Mouse (Mus musculus) hindbrain, embryonic 12.5 days (tissue): ENCODE results near the gene Mthfd1. TPM values are rescaled to one million over a fixed set of nuclear protein-coding genes. Genes with fewer than 3 reads are reported as not detected.

Source experiments
- ATAC-seq: fragments of 200-750 bp; cut with Nextera tagmentation; 2 replicates; pipeline ENCODE4 v1.8.0; 2017; ENCODE audit warnings: moderate TSS enrichment; ENCODE audit not compliant: low FRiP score
- H3K27ac ChIP-seq: fragments of 300-500 bp; sonication (generic); 2 replicates; pipeline ENCODE4 v1.5.1; 2016; ENCODE audit warnings: mild to moderate bottlenecking
- H3K27me3 ChIP-seq: fragments of 300-500 bp; sonication (generic); 2 replicates; pipeline ENCODE4 v1.6.1; 2016; ENCODE audit warnings: mild to moderate bottlenecking
- H3K36me3 ChIP-seq: fragments of 300-500 bp; sonication (generic); 2 replicates; pipeline ENCODE4 v1.6.1; 2016; ENCODE audit warnings: mild to moderate bottlenecking
- H3K4me1 ChIP-seq: fragments of 300-500 bp; sonication (generic); 2 replicates; pipeline ENCODE4 v1.6.1; 2016
- H3K4me2 ChIP-seq: fragments of 300-500 bp; sonication (generic); replicated peaks from 2 replicates; pipeline ENCODE4 v1.6.1; 2016; ENCODE audit warnings: mild to moderate bottlenecking
- H3K4me3 ChIP-seq: fragments of 300-500 bp; sonication (generic); 2 replicates; pipeline ENCODE4 v1.5.1; 2016; ENCODE audit warnings: mild to moderate bottlenecking
- H3K9ac ChIP-seq: fragments of 300-500 bp; sonication (generic); 2 replicates; pipeline ENCODE4 v1.6.1; 2016; ENCODE audit warnings: mild to moderate bottlenecking, moderate library complexity
- H3K9me3 ChIP-seq: fragments of 300-500 bp; sonication (generic); replicated peaks from 2 replicates; pipeline ENCODE4 v1.6.1; 2016; ENCODE audit warnings: mild to moderate bottlenecking
- WGBS: fragments of 180-500 bp; shearing (Covaris S2); methylation state at CpG from one replicate; pipeline ENCODE4 v1.1.7; 2016; 5-methylcytosine and 5-hydroxymethylcytosine counted together
- polyA plus RNA-seq: library from polyadenylated mRNA; unstranded; fragments of >200 nt; fragmentation: Nextera tagmentation; extraction: Ambion mirVana; gene quantifications from 2 replicates; pipeline ENCODE4 v1.2.1, GENCODE M21; 2016

The Mthfd1 gene
- polyA plus RNA-seq, 1 experiment from 2014 or later = 46.3 TPM

GRCm38 (mm10) chr12:76288494-76288893 lies 33.4 kb downstream of the Mthfd1 start:
- H3K36me3 ChIP-seq = peaks cover 21% of the 10 kb centered on the region
- no peaks in the 10 kb centered on the region for H3K9me3 ChIP-seq
- no peak overlapping the region for H3K4me3 ChIP-seq
- peak; percentile 35; the same call in 1 of the 2 replicates for ATAC-seq
- WGBS = 46% methylated on average over 5 of the region's 5 CpGs
- H3K9ac ChIP-seq = no peak overlapping the region
- no peak overlapping the region for H3K27ac ChIP-seq
- peaks cover 12% of the 10 kb centered on the region for H3K4me1 ChIP-seq
- H3K27me3 ChIP-seq = no peaks in the 10 kb centered on the region
- no peak overlapping the region for H3K4me2 ChIP-seq

GRCm38 (mm10) chr12:76289428-76289827 lies 34.3 kb downstream of the Mthfd1 start:
- no peaks in the 10 kb centered on the region for H3K27me3 ChIP-seq
- H3K4me2 ChIP-seq = no peak overlapping the region
- H3K9me3 ChIP-seq = no peaks in the 10 kb centered on the region
- no peak for ATAC-seq
- no peak overlapping the region for H3K4me3 ChIP-seq
- WGBS = 94% methylated on average over 12 of the region's 12 CpGs
- H3K36me3 ChIP-seq = peaks cover 26% of the 10 kb centered on the region
- peaks cover 12% of the 10 kb centered on the region for H3K4me1 ChIP-seq
- H3K9ac ChIP-seq = no peak overlapping the region
- H3K27ac ChIP-seq = no peak overlapping the region

- 100% methylated on average over 2 of the region's 2 CpGs for WGBS
- Histone ChIP-seq H3K4me2 (no peak overlapping the region), H3K27me3 (no peaks in the 10 kb centered on the region), H3K9me3 (no peaks in the 10 kb centered on the region), H3K36me3 (peaks cover 26% of the 10 kb centered on the region), H3K27ac (no peak overlapping the region), H3K4me3 (no peak overlapping the region), H3K9ac (no peak overlapping the region), H3K4me1 (peaks cover 12% of the 10 kb centered on the region)
- ATAC-seq = no peak
Observed at GRCm38 (mm10) chr12:76290271-76290670, 35.2 kb downstream of the Mthfd1 start.

- Histone ChIP-seq H3K4me2 (no peak overlapping the region), H3K27ac (no peak overlapping the region), H3K4me3 (no peak overlapping the region), H3K9ac (no peak overlapping the region), H3K27me3 (no peaks in the 10 kb centered on the region), H3K36me3 (peaks cover 37% of the 10 kb centered on the region), H3K4me1 (peaks cover 6% of the 10 kb centered on the region), H3K9me3 (no peaks in the 10 kb centered on the region)
- ATAC-seq = no peak
- 67% methylated on average over 7 of the region's 7 CpGs for WGBS
Observed at GRCm38 (mm10) chr12:76293192-76293591, 38.1 kb downstream of the Mthfd1 start.

GRCm38 (mm10) chr12:76297830-76298229 lies 42.7 kb downstream of the Mthfd1 start:
- H3K4me2 ChIP-seq = no peak overlapping the region
- H3K36me3 ChIP-seq = peaks cover 29% of the 10 kb centered on the region
- no peaks in the 10 kb centered on the region for H3K9me3 ChIP-seq
- H3K9ac ChIP-seq = no peak overlapping the region
- H3K27ac ChIP-seq = no peak overlapping the region
- H3K4me1 ChIP-seq = no peaks in the 10 kb centered on the region
- H3K4me3 ChIP-seq = no peak overlapping the region
- ATAC-seq = no peak
- H3K27me3 ChIP-seq = no peaks in the 10 kb centered on the region
- WGBS = 85% methylated on average over 5 of the region's 5 CpGs

GRCm38 (mm10) chr12:76299361-76299906 lies 44.3 kb downstream of the Mthfd1 start:
- H3K4me2 ChIP-seq = no peak overlapping the region
- no peaks in the 10 kb centered on the region for H3K27me3 ChIP-seq
- H3K36me3 ChIP-seq = peaks cover 24% of the 10 kb centered on the region
- H3K4me1 ChIP-seq = no peaks in the 10 kb centered on the region
- H3K9ac ChIP-seq = no peak overlapping the region
- no peak for ATAC-seq
- no peak overlapping the region for H3K4me3 ChIP-seq
- no peak overlapping the region for H3K27ac ChIP-seq
- no peaks in the 10 kb centered on the region for H3K9me3 ChIP-seq
- WGBS = 95% methylated on average over 9 of the region's 9 CpGs

- Histone ChIP-seq H3K27ac (no peak overlapping the region), H3K9me3 (no peaks in the 10 kb centered on the region), H3K4me3 (no peak overlapping the region), H3K27me3 (no peaks in the 10 kb centered on the region), H3K4me1 (no peaks in the 10 kb centered on the region), H3K36me3 (peaks cover 26% of the 10 kb centered on the region), H3K9ac (no peak overlapping the region), H3K4me2 (no peak overlapping the region)
- 92% methylated on average over 10 of the region's 10 CpGs for WGBS
- no peak for ATAC-seq
Observed at GRCm38 (mm10) chr12:76300367-76300766, 45.3 kb downstream of the Mthfd1 start.

GRCm38 (mm10) chr12:76303474-76303873 lies 48.4 kb downstream of the Mthfd1 start:
- Histone ChIP-seq H3K27me3 (no peaks in the 10 kb centered on the region), H3K9ac (no peak overlapping the region), H3K27ac (no peak overlapping the region), H3K4me1 (peaks cover 19% of the 10 kb centered on the region), H3K4me3 (no peak overlapping the region), H3K9me3 (no peaks in the 10 kb centered on the region), H3K36me3 (peaks cover 12% of the 10 kb centered on the region), H3K4me2 (no peak overlapping the region)
- WGBS = 93% methylated on average over 11 of the region's 11 CpGs
- no peak for ATAC-seq

- no peaks in the 10 kb centered on the region for H3K27me3 ChIP-seq
- H3K36me3 ChIP-seq = peaks cover 5% of the 10 kb centered on the region; the same call in 1 of the 2 replicates
- peaks cover 19% of the 10 kb centered on the region for H3K4me1 ChIP-seq
- no peaks in the 10 kb centered on the region for H3K9me3 ChIP-seq
- H3K4me3 ChIP-seq = no peak overlapping the region
- H3K9ac ChIP-seq = no peak overlapping the region
- H3K4me2 ChIP-seq = no peak overlapping the region
- H3K27ac ChIP-seq = peak overlapping the region; percentile 13; the same call in 1 of the 2 replicates
- WGBS = 70% methylated on average over 4 of the region's 4 CpGs
- no peak for ATAC-seq
Observed at GRCm38 (mm10) chr12:76304199-76304598, 49.1 kb downstream of the Mthfd1 start.

- WGBS = 91% methylated on average over 8 of the region's 8 CpGs
- Histone ChIP-seq H3K9ac (no peak overlapping the region), H3K36me3 (peaks cover 2% of the 10 kb centered on the region; the same call in 1 of the 2 replicates), H3K4me3 (no peak overlapping the region), H3K27me3 (no peaks in the 10 kb centered on the region), H3K27ac (no peak overlapping the region), H3K9me3 (no peaks in the 10 kb centered on the region), H3K4me1 (peaks cover 19% of the 10 kb centered on the region), H3K4me2 (no peak overlapping the region)
- ATAC-seq = no peak
Observed at GRCm38 (mm10) chr12:76305107-76305506, 50.0 kb downstream of the Mthfd1 start.

- peaks cover 19% of the 10 kb centered on the region for H3K4me1 ChIP-seq
- H3K9ac ChIP-seq = no peak overlapping the region
- ATAC-seq = no peak
- peaks cover 9% of the 10 kb centered on the region for H3K36me3 ChIP-seq
- no peaks in the 10 kb centered on the region for H3K27me3 ChIP-seq
- H3K4me2 ChIP-seq = no peak overlapping the region
- H3K9me3 ChIP-seq = no peaks in the 10 kb centered on the region
- WGBS = 83% methylated on average over 9 of the region's 9 CpGs
- no peak overlapping the region for H3K4me3 ChIP-seq
- 0 out of 2 replicates have a peak overlapping the region, but pooled peaks have one; percentile 35 for H3K27ac ChIP-seq
Observed at GRCm38 (mm10) chr12:76306852-76307561, 51.9 kb downstream of the Mthfd1 start.

- H3K9ac ChIP-seq = no peak overlapping the region
- ATAC-seq = peak; percentile 61
- H3K9me3 ChIP-seq = no peaks in the 10 kb centered on the region
- H3K27me3 ChIP-seq = no peaks in the 10 kb centered on the region
- H3K27ac ChIP-seq = peak overlapping the region; percentile 26
- H3K4me2 ChIP-seq = no peak overlapping the region
- no peak overlapping the region for H3K4me3 ChIP-seq
- peaks cover 15% of the 10 kb centered on the region for H3K36me3 ChIP-seq
- peaks cover 19% of the 10 kb centered on the region for H3K4me1 ChIP-seq
- 43% methylated on average over 9 of the region's 9 CpGs for WGBS
Observed at GRCm38 (mm10) chr12:76307964-76308363, 52.9 kb downstream of the Mthfd1 start.

- peak overlapping the region; percentile 26 for H3K27ac ChIP-seq
- H3K9me3 ChIP-seq = no peaks in the 10 kb centered on the region
- peaks cover 18% of the 10 kb centered on the region for H3K36me3 ChIP-seq
- H3K27me3 ChIP-seq = no peaks in the 10 kb centered on the region
- H3K9ac ChIP-seq = no peak overlapping the region
- H3K4me2 ChIP-seq = no peak overlapping the region
- H3K4me3 ChIP-seq = no peak overlapping the region
- 92% methylated on average over 5 of the region's 5 CpGs for WGBS
- ATAC-seq = no peak
- peaks cover 19% of the 10 kb centered on the region for H3K4me1 ChIP-seq
Observed at GRCm38 (mm10) chr12:76308436-76308835, 53.3 kb downstream of the Mthfd1 start.
